Mouse (Mus musculus): ENCODE measurements around the gene Aggf1.

- TF ChIP-seq POLR2A (IDR thresholded peaks at IDR 0.05; ENCODE audit: low read depth, low read length), result no peak
- no peak for TF ChIP-seq CTCF (IDR thresholded peaks at IDR 0.05; ENCODE audit: extremely low read depth, insufficient read length, insufficient replicate concordance, low read depth, low read length)
Observed at GRCm38 (mm10) chr13:95412257-95412656, 37.1 kb upstream of the Aggf1 start.
